Mouse (Mus musculus) brown adipose tissue, adult 24 weeks (tissue): ENCODE data around the gene G430095P16Rik. TPM values are rescaled to one million over a fixed set of nuclear protein-coding genes. Genes with fewer than 3 reads are reported as not detected.

Experiments
- H3K27ac ChIP-seq: fragments of 200-500 bp; replicated peaks from 2 replicates; pipeline ENCODE4 v1.5.1; 2012; ENCODE audit warnings: low read depth, mild to moderate bottlenecking, low read length
- H3K4me1 ChIP-seq: fragments of 200-500 bp; 2 replicates; pipeline ENCODE4 v1.6.1; 2012; ENCODE audit warnings: low read length, mixed read lengths; ENCODE audit not compliant: control insufficient read depth, insufficient read depth, insufficient read length
- H3K4me3 ChIP-seq: fragments of 200-500 bp; 2 replicates; pipeline ENCODE4 v1.5.1; 2012; ENCODE audit warnings: low read depth, mild to moderate bottlenecking, low read length, moderate library complexity; ENCODE audit not compliant: insufficient read depth
- polyA plus RNA-seq: library from polyadenylated mRNA; stranded (reverse); fragments of >200 nt; gene quantifications from 2 replicates; pipeline ENCODE4 v1.2.4, GENCODE M21; 2012; ENCODE audit not compliant: missing spikeins, insufficient read depth, insufficient read length

The G430095P16Rik gene
- polyA plus RNA-seq, 1 experiment = 1.9 TPM

- peak overlapping the region; percentile 80 for H3K27ac ChIP-seq
- peak overlapping the region; percentile 55 for H3K4me3 ChIP-seq
Measured at GRCm38 (mm10) chr8:84698929-84699401, 23.8 kb upstream of the G430095P16Rik start.

GRCm38 (mm10) chr8:84699861-84700322 lies 22.9 kb upstream of the G430095P16Rik start:
- H3K4me1 ChIP-seq = peaks cover 17% of the 10 kb centered on the region
- peak overlapping the region; percentile 80 for H3K27ac ChIP-seq
- peak overlapping the region; percentile 55; the same call in 1 of the 2 replicates for H3K4me3 ChIP-seq

More at GRCm38 (mm10) chr8:84698929-84699401, 23.8 kb upstream of the G430095P16Rik start:
- H3K4me1 ChIP-seq = peaks cover 14% of the 10 kb centered on the region

- Histone ChIP-seq H3K4me1 (peaks cover 20% of the 10 kb centered on the region), H3K27ac (peak overlapping the region; percentile 73), H3K4me3 (no peak overlapping the region)
Measured at GRCm38 (mm10) chr8:84700526-84700925, 22.3 kb upstream of the G430095P16Rik start.

GRCm38 (mm10) chr8:84700941-84701911 lies 21.6 kb upstream of the G430095P16Rik start, which contains the start of gene Lyl1:
Gene Lyl1 (plus strand): TSS chr8:84701457.
- H3K4me3 ChIP-seq = peak within 1 kb of the TSS; percentile 70
- H3K27ac ChIP-seq = peak within 1 kb of the TSS; percentile 96
- peaks cover 20% of the 10 kb centered on the region for H3K4me1 ChIP-seq

DNA sequence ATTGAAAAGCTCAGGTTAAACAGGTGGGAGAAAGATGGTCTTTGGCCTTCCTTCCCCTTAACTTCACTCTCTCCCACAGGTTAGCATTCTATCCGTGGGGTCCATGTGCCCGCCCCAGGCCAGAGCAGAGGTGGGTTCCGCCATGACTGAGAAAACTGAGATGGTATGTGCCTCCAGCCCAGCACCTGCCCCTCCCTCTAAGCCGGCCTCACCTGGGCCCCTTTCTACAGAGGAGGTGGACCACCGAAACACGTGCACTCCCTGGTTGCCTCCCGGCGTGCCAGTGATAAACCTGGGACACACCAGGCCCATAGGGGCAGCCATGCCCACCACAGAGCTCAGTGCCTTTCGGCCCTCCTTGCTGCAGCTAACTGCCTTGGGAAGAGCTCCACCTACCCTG lies 20.2 kb upstream of the G430095P16Rik start:
- Histone ChIP-seq H3K4me1 (peaks cover 24% of the 10 kb centered on the region), H3K4me3 (peak overlapping the region; percentile 70), H3K27ac (peak overlapping the region; percentile 96)

GRCm38 (mm10) chr8:84702963-84703465 lies 19.8 kb upstream of the G430095P16Rik start:
- H3K27ac ChIP-seq = peak overlapping the region; percentile 96
- H3K4me3 ChIP-seq = peak overlapping the region; percentile 70
- peaks cover 24% of the 10 kb centered on the region for H3K4me1 ChIP-seq

- Histone ChIP-seq H3K27ac (peak overlapping the region; percentile 96), H3K4me1 (peaks cover 24% of the 10 kb centered on the region), H3K4me3 (peak overlapping the region; percentile 70)
Measured at GRCm38 (mm10) chr8:84703466-84704249, 19.1 kb upstream of the G430095P16Rik start.

- peak overlapping the region; percentile 55 for H3K27ac ChIP-seq
- H3K4me1 ChIP-seq = peaks cover 24% of the 10 kb centered on the region
Measured at GRCm38 (mm10) chr8:84704356-84704755, 18.5 kb upstream of the G430095P16Rik start.

DNA sequence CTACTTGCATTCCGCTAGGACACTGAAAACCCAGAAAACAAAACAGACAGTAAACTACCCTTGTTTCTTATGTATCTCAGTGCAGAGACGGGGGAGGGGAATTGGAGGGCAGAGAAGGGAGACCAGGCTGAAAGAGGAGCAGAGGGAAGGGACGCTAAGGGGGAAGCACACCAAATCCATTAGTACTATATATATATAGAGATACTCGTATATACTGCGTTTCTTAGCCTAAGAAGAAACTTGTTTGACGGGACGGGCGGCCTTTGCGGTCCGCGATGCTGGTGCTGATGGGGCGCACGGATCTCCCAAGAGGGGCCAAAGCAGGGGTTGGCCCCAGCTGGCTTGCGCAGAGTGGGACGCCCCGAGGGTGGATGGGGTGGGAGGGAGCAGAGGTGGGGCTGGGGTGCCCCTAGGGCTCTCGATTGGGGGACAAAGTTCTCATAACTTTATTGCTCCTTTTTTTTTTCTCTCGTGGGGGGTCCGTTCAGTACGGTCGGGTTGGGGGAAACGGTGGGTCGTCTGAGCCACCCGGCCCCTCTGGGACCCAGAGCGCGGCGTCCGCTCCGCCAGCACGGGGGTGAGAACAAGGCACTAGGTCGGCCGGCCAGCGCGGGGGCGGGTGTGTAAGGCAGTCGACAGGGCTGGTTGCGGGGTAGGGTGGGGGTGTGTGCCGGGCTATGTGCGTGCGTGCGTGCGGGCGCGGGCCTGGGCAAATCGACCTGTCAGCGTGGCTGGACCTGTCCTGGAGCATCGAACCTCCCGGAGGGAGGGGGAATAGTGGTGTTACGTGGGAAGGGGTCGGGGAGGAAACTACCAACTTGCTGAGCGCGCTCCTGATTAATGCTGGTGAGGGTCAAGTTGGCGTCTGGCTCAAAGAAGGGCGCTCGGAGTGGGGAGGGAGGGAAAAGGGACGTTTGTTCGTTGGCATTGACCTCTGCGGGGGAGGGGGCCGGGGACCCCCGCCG lies 17.7 kb upstream of the G430095P16Rik start:
- H3K4me3 ChIP-seq = peak overlapping the region; percentile 57
- H3K4me1 ChIP-seq = peaks cover 23% of the 10 kb centered on the region
- peak overlapping the region; percentile 49 for H3K27ac ChIP-seq

More at GRCm38 (mm10) chr8:84704356-84704755, 18.5 kb upstream of the G430095P16Rik start:
- H3K4me3 ChIP-seq = peak overlapping the region; percentile 57

GRCm38 (mm10) chr8:84705960-84706359 lies 16.8 kb upstream of the G430095P16Rik start:
- Histone ChIP-seq H3K27ac (no peak overlapping the region), H3K4me3 (peak overlapping the region; percentile 57), H3K4me1 (peaks cover 20% of the 10 kb centered on the region)

DNA sequence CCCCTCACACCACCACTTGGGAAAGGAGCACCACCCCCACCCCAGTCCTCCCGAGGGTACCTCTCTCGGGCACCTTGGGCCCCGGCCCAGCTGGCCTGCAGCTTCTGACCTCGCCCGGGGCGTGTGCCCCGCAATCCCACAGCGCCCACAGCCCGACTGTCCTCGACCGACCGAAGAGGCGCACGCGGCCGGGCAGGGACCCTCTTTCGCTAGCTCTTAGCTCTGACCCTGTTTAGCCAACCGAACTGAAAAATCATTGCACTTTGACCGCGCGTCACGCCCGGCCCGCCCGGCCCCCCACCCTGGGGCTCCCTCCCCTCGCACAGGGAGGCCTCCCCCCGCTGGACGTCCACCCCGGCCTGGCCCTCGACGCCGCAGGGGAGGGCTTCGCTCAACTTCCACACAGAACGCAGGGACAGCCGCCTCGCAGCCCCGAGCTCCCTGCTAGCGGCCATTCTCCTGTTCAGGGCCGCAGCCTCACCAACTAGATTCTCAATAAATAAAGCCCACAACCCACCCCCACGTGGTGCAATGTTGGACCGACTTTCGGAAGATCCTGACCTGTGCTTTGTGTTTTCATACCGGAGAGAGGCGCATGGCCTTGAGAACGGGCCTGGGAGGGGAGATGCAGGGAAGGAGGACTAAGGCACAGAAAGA lies 16.1 kb upstream of the G430095P16Rik start:
- Histone ChIP-seq H3K27ac (peak overlapping the region; percentile 64), H3K4me1 (peaks cover 20% of the 10 kb centered on the region), H3K4me3 (peak overlapping the region; percentile 46)

DNA sequence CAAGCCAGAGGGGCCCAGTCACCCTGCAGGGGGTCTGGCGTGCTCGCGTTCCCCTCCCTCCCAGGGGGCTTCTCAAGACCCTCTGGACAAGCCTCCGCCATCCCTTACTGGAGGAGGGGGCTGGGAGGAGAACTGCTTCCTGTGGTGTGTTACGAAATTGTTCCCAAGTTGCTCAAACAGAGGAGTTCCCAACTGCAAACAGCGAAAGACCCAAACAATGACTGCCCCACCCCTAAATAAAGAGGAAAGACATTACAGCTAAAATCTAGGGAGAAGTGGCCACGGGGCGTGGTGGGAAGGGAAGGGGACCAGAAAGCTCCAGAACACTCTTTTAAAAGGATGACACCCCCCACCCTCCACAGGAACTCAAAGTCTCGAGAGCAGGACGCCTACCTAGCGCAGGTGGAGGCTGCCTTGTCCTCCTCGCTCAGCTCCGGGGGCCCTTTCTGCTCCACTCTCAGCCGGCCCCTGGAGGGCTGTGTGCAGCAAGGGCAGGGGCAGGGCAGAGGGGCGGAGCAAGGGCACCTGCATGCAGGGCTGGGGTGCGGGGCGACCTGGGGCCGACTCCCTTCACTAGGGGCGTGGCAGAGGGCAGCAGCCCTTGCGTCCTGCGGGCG lies 15.4 kb upstream of the G430095P16Rik start:
- peaks cover 21% of the 10 kb centered on the region for H3K4me1 ChIP-seq
- H3K4me3 ChIP-seq = peak overlapping the region; percentile 46
- peak overlapping the region; percentile 70 for H3K27ac ChIP-seq

DNA sequence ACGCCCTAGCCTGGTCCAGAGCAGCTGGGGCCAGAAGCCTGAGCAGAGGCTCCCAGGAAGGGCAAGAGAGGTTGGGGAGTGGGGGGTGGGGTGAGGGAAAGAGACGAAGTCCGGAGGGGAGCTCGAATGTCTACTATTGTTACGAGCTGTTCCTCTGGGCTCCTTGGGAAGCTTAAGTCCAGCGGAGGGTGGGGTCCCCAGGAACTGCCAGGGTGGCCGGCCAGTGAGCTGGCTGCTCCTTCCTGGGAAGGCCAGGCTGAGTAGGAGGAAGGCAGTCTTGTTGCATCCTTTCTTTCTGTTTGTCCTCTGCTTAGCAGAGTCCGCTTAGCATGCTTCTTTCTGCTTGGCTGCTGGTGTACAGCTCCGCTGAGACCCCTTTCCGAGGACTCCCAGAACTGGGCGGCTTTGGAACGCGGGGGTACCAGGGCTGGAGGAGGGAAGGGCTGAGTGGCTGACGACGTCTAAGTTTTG lies 14.7 kb upstream of the G430095P16Rik start:
- H3K27ac ChIP-seq = peak overlapping the region; percentile 70
- peaks cover 21% of the 10 kb centered on the region for H3K4me1 ChIP-seq
- peak overlapping the region; percentile 46; the same call in 1 of the 2 replicates for H3K4me3 ChIP-seq
